Mouse (Mus musculus) bone marrow macrophage, adult 2 months (primary cell): Measurements from ENCODE around the gene A4galt.

Source experiments
- CTCF ChIP-seq: IDR thresholded peaks from 2 replicates; pipeline ENCODE4 v1.5.1; 2012; ENCODE audit warnings: low read depth, mild to moderate bottlenecking, low read length, moderate library complexity
- POLR2A ChIP-seq: IDR thresholded peaks from 2 replicates; pipeline ENCODE4 v1.6.1; 2012; ENCODE audit warnings: mild to moderate bottlenecking, low read depth, low read length, borderline replicate concordance

DNA sequence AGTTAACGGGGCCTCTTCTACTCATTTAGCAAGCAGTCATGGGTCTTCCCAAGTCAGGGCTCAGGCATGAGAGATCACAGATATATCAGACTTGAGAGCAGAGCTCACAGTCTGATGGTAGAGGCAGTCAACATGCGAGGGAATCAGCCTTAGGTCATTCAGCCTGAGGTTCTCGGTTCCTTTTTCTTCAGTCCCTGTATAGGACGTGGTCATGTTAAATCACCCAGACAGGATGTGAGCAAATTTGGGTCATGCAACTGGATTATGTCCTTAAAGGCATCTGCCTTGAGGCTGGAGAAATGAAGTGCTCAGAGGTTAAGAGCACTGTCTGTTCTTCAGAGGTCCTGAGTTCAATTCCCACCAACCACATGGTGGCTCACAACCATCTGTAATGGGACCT is 29.9 kb downstream of the A4galt start:
- no peak for TF ChIP-seq CTCF
- no peak for TF ChIP-seq POLR2A
